Mouse (Mus musculus): ENCODE data around the gene Ugdh. TPM values are rescaled to one million over a fixed set of nuclear protein-coding genes. Genes with fewer than 3 reads are reported as not detected.

Gene Ugdh
- polyA plus RNA-seq, 1 experiment from 2014 or later: 93.6 TPM

DNA sequence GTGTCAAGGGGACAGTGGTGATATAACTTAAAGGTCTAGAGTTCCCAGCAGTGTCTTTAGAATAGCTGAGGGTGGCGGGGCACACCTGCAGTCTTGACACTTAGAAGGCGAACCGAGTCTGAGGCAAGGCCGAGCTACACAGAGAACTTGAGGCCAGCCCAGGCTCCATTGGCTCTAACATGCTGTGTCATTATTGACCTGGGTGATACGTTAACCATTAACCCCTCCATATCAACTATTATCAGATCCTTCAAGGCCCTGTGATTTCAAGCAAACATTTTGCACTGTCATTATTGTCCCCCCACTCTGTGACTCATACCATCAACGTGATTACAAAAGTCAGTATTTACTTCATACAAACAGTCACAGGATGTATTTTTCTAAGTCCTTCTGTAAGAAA lies 11.5 kb downstream of the Ugdh start:
- Histone ChIP-seq H3K9me3 (replicated peaks) (no peaks in the 10 kb centered on the region), H3K27me3 (no peaks in the 10 kb centered on the region), H3K4me3 (no peak overlapping the region), H3K4me2 (replicated peaks) (no peak overlapping the region), H3K27ac (no peak overlapping the region), H3K4me1 (no peaks in the 10 kb centered on the region), H3K36me3 (peaks cover 58% of the 10 kb centered on the region), H3K9ac (no peak overlapping the region)
- WGBS: 92% methylated on average over 6 of the region's 6 CpGs
- ATAC-seq (ENCODE audit: low FRiP score): no peak

DNA sequence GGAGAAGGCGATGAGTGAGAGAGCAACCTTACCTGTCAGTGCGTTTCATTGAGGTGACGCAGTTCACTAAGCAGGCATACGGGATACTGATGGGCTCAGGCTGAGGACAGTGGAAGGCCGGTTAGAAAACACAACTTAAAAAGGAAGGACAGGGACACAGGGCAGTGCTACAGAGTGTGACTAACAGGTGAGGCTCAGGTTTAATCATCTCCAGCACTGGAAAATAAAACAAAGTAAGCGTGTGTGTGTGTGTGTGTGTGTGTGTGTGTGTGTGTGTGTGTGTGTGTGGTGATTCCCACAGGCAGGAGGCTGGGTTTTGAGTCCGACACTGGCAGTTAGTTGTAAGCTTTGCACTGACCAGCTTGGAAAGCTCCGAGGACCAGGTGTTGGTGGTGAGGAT lies 12.9 kb downstream of the Ugdh start:
- ATAC-seq (ENCODE audit: low FRiP score): no peak
- H3K4me2 ChIP-seq (replicated peaks): no peak overlapping the region
- H3K27me3 ChIP-seq: no peaks in the 10 kb centered on the region
- no peaks in the 10 kb centered on the region for H3K9me3 ChIP-seq (replicated peaks)
- H3K36me3 ChIP-seq: peaks cover 67% of the 10 kb centered on the region
- no peak overlapping the region for H3K4me3 ChIP-seq
- H3K9ac ChIP-seq: no peak overlapping the region
- no peak overlapping the region for H3K27ac ChIP-seq
- 92% methylated on average over 8 of the region's 8 CpGs for WGBS
- no peaks in the 10 kb centered on the region for H3K4me1 ChIP-seq

DNA sequence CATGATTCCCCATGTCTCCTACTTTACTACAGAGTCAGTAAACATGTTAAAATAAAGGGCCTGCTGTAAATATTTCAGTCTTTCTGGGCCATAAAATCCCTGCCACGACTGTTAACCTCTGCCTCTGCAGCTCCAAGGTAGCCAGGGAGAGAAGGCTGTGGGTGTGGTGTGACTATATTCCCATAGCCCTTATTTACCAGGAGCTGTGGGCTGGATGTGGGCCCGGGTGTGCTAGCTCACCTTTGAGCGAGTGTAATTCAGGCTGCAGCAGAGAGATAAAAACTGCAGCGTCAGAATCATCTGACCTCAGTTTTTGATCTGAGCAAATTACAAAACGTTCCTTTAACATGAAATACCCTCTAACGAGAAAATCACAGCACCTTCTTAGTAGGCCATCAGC lies 14.9 kb downstream of the Ugdh start:
- H3K9me3 ChIP-seq (replicated peaks): no peaks in the 10 kb centered on the region
- H3K27ac ChIP-seq: no peak overlapping the region
- ATAC-seq (ENCODE audit: low FRiP score): no peak
- H3K4me1 ChIP-seq: 0 out of 2 replicates have a peak, but pooled peaks cover 2% of the 10 kb centered on the region
- H3K4me2 ChIP-seq (replicated peaks): no peak overlapping the region
- no peaks in the 10 kb centered on the region for H3K27me3 ChIP-seq
- no peak overlapping the region for H3K4me3 ChIP-seq
- H3K36me3 ChIP-seq: peaks cover 77% of the 10 kb centered on the region
- 86% methylated on average over 6 of the region's 6 CpGs for WGBS
- no peak overlapping the region for H3K9ac ChIP-seq

GRCm38 (mm10) chr5:65419136-65419535 lies 16.6 kb downstream of the Ugdh start:
- no peak overlapping the region for H3K4me2 ChIP-seq (replicated peaks)
- no peak overlapping the region for H3K4me3 ChIP-seq
- H3K9ac ChIP-seq: no peak overlapping the region
- no peak overlapping the region for H3K27ac ChIP-seq
- no peaks in the 10 kb centered on the region for H3K27me3 ChIP-seq
- no peak for ATAC-seq (ENCODE audit: low FRiP score)
- 84% methylated on average over 10 of the region's 10 CpGs for WGBS
- H3K9me3 ChIP-seq (replicated peaks): no peaks in the 10 kb centered on the region
- peaks cover 6% of the 10 kb centered on the region; the same call in 1 of the 2 replicates for H3K4me1 ChIP-seq
- peaks cover 75% of the 10 kb centered on the region for H3K36me3 ChIP-seq

GRCm38 (mm10) chr5:65415653-65416458 lies 19.9 kb downstream of the Ugdh start:
- Histone ChIP-seq H3K27me3 (no peaks in the 10 kb centered on the region), H3K36me3 (peaks cover 66% of the 10 kb centered on the region), H3K4me1 (peaks cover 6% of the 10 kb centered on the region; the same call in 1 of the 2 replicates), H3K27ac (no peak overlapping the region), H3K4me3 (no peak overlapping the region), H3K4me2 (replicated peaks) (no peak overlapping the region; the same call in 1 of the 2 replicates), H3K9me3 (replicated peaks) (no peaks in the 10 kb centered on the region), H3K9ac (peak overlapping the region; percentile 37; the same call in 1 of the 2 replicates)
- WGBS: 20% methylated on average over 26 of the region's 26 CpGs
- ATAC-seq (ENCODE audit: low FRiP score): no peak

- H3K36me3 ChIP-seq: peaks cover 71% of the 10 kb centered on the region
- no peaks in the 10 kb centered on the region for H3K27me3 ChIP-seq
- H3K4me1 ChIP-seq: no peaks in the 10 kb centered on the region
- H3K4me2 ChIP-seq (replicated peaks): no peak overlapping the region
- no peaks in the 10 kb centered on the region for H3K9me3 ChIP-seq (replicated peaks)
- H3K27ac ChIP-seq: peak overlapping the region; percentile 30; the same call in 1 of the 2 replicates
- 40% methylated on average over 12 of the region's 12 CpGs for WGBS
- no peak overlapping the region for H3K4me3 ChIP-seq
- ATAC-seq (ENCODE audit: low FRiP score): no peak
- no peak overlapping the region for H3K9ac ChIP-seq
These were observed 27.8 kb downstream of the Ugdh start for GRCm38 (mm10) chr5:65407989-65408388.

- no peaks in the 10 kb centered on the region for H3K27me3 ChIP-seq
- no peak for ATAC-seq (ENCODE audit: low FRiP score)
- WGBS: 33% methylated on average over 2 of the region's 2 CpGs
These were observed 34.3 kb downstream of the Ugdh start for GRCm38 (mm10) chr5:65401251-65401994.

GRCm38 (mm10) chr5:65394425-65394824 lies 41.3 kb downstream of the Ugdh start:
- H3K27me3 ChIP-seq: no peaks in the 10 kb centered on the region
- ATAC-seq (ENCODE audit: low FRiP score): no peak
- H3K9me3 ChIP-seq (replicated peaks): no peaks in the 10 kb centered on the region
- WGBS: 95% methylated on average over 7 of the region's 7 CpGs
- H3K4me1 ChIP-seq: peaks cover 12% of the 10 kb centered on the region
- no peak overlapping the region for H3K4me2 ChIP-seq (replicated peaks)
- peaks cover 44% of the 10 kb centered on the region for H3K36me3 ChIP-seq
- no peak overlapping the region for H3K27ac ChIP-seq
- no peak overlapping the region for H3K4me3 ChIP-seq
- H3K9ac ChIP-seq: no peak overlapping the region

More at GRCm38 (mm10) chr5:65401251-65401994, 34.3 kb downstream of the Ugdh start:
- H3K4me3 ChIP-seq: no peak overlapping the region
- H3K4me2 ChIP-seq (replicated peaks): no peak overlapping the region
- H3K27ac ChIP-seq: no peak overlapping the region
- no peak overlapping the region for H3K9ac ChIP-seq
- H3K9me3 ChIP-seq (replicated peaks): no peaks in the 10 kb centered on the region
- H3K4me1 ChIP-seq: no peaks in the 10 kb centered on the region
- peaks cover 72% of the 10 kb centered on the region for H3K36me3 ChIP-seq

DNA sequence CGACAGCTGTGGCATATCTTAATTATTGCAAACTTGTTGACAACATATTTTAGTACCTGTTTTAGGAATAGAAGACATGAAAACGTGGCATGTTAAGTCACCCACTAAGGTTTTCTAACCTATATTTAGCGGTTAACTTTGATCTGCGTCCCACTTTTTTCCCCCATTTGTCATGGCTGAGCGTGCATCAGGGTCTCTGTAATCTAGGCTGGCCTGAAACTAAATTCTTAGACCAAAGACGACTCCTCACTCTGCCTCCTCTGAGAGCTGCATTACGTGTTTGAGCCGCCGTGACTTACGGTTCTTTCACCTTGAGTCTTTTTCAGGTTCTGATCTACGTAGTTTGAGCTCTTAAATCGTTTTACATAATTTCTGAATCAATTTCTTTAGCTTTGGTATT lies 44.0 kb downstream of the Ugdh start:
- Histone ChIP-seq H3K27ac (peak overlapping the region; percentile 92), H3K9ac (peak overlapping the region; percentile 74), H3K4me3 (peak overlapping the region; percentile 83), H3K9me3 (replicated peaks) (no peaks in the 10 kb centered on the region), H3K27me3 (no peaks in the 10 kb centered on the region), H3K4me1 (peaks cover 12% of the 10 kb centered on the region), H3K4me2 (replicated peaks) (peak overlapping the region; percentile 79), H3K36me3 (peaks cover 47% of the 10 kb centered on the region)
- ATAC-seq (ENCODE audit: low FRiP score): peak; percentile 59
- WGBS: 3% methylated on average over 12 of the region's 12 CpGs

- H3K9ac ChIP-seq: peak within 1 kb of the TSS; percentile 96
- peak within 1 kb of the TSS; percentile 79 for H3K4me2 ChIP-seq (replicated peaks)
- H3K36me3 ChIP-seq: peaks cover 39% of the 10 kb centered on the region
- no peaks in the 10 kb centered on the region for H3K9me3 ChIP-seq (replicated peaks)
- peak within 1 kb of the TSS; percentile 83 for H3K4me3 ChIP-seq
- ATAC-seq (ENCODE audit: low FRiP score): peak; percentile 98
- WGBS: under 1% methylated on average over 83 of the region's 83 CpGs
- H3K27me3 ChIP-seq: no peaks in the 10 kb centered on the region
- H3K4me1 ChIP-seq: peaks cover 12% of the 10 kb centered on the region
- H3K27ac ChIP-seq: peak within 1 kb of the TSS; percentile 92
These were observed 44.8 kb downstream of the Ugdh start, which contains the start of the genes Rpl9 and Lias for GRCm38 (mm10) chr5:65390648-65391644. Gene Rpl9, minus strand, starts transcription at chr5:65391444. Gene Lias, plus strand, starts transcription at chr5:65391497.

DNA sequence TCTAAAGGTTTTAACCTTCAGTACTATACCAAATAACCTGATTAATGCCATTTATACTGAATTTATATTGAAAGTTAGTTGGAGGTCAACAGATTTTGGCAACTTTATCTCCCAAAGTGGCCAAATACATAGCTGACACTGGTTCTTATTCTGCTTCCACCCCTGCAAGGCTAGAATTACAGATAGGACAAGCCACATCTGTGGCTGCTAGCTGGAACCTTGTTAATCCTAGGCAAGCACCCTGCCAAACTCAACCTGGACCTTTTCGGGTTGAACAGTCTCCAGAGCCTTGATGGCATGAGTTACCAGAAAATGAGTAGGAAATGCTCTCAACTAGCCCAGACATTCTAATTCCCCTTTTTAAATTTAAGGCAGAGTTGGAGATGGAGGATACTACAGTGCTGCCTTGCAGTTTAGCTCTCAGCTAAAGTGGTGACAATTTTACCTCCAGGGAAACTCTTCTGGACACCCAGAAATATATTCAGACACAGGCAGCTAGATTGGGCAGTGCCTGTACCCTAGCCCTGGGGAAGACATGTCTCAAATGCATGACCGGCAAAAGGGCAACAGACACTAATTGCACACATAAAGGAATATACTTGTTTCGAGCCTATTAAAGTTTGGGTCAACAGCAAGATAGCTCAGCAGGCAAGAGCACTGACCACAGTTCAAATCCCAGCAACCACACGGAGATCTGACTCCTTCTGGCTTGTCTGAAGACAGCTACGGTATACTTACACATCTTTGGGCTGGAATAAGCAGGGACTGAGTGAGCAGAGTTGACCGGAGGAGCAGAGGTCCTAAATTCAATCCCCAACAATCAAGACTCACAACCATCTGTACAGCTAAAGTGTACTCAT lies 48.5 kb downstream of the Ugdh start:
- Histone ChIP-seq H3K4me1 (peaks cover 11% of the 10 kb centered on the region), H3K27me3 (no peaks in the 10 kb centered on the region), H3K9me3 (replicated peaks) (no peaks in the 10 kb centered on the region), H3K27ac (no peak overlapping the region), H3K9ac (no peak overlapping the region), H3K4me3 (no peak overlapping the region), H3K4me2 (replicated peaks) (no peak overlapping the region), H3K36me3 (peaks cover 32% of the 10 kb centered on the region)
- 79% methylated on average over 6 of the region's 6 CpGs for WGBS
- ATAC-seq (ENCODE audit: low FRiP score): no peak
